14 mouse cellular contexts compared by ENCODE assay signal in genomic region chr8:124816866-124817265, GRCm38 (mm10).
DNase-seq lines count a peak whose midpoint lies in the region.
"Had no signal": no experiment of that assay in that cellular context is flagged by ENCODE, and none has a peak within 500 bp of the region (broad histone marks: within the 10 kb centered on the region; RNA-seq: fewer than 3 reads in every experiment).

No protein-coding gene starts in this region.

- DNase-seq in kidney, adult 18-20 months: peak; percentile 22
- DNase-seq in kidney, postnatal 25 days: no peak
- DNase-seq in kidney, adult 9 months: peak; percentile 59
- DNase-seq in kidney, adult 11 months: no peak
- no peak for DNase-seq in lung, postnatal 36 days
- DNase-seq: adrenal gland, adult 2 months; adrenal gland, postnatal 10 days; adrenal gland, postnatal 25 days; B cell, adult 2 months; cerebellum, adult 11-12 months; cerebellum, adult 9-10 months; cerebellum, postnatal 10 days; cerebellum, postnatal 25 days; forebrain, postnatal 0 days had no signal

Comparison
In these comparisons a context has a peak if more than half of its experiments do, and no peak if none do; other contexts are left out.
1. DNase-seq: peak in kidney, adult 18-20 months (single experiment) and kidney, adult 9 months (single experiment); none in kidney, postnatal 25 days (0 of 2), kidney, adult 11 months (single experiment) and lung, postnatal 36 days (single experiment).